Mouse (Mus musculus): ENCODE results near the gene Sun1. TPM values are rescaled to one million over a fixed set of nuclear protein-coding genes. Genes with fewer than 3 reads are reported as not detected.

The Sun1 gene
- polyA plus RNA-seq, 1 experiment from 2014 or later, result 46.2 TPM

GRCm38 (mm10) chr5:139271994-139272554 is 71.6 kb downstream of the Sun1 start:
- WGBS, result 40% methylated on average over 8 of the region's 8 CpGs
- Histone ChIP-seq H3K9me3 (ENCODE audit: control insufficient read depth, low read length) (no peaks in the 10 kb centered on the region), H3K4me1 (ENCODE audit: control insufficient read depth, insufficient read depth, low read length) (peaks cover 6% of the 10 kb centered on the region; the same call in 1 of the 2 replicates), H3K36me3 (ENCODE audit: control insufficient read depth, insufficient read depth, low read length) (peaks cover 13% of the 10 kb centered on the region), H3K27me3 (ENCODE audit: control insufficient read depth, insufficient read depth, low read length) (no peaks in the 10 kb centered on the region), H3K4me3 (ENCODE audit: low read depth, low read length) (no peak overlapping the region), H3K4me2 (ENCODE audit: low read depth, severe bottlenecking) (no peak overlapping the region), H3K9ac (ENCODE audit: low read length) (no peak overlapping the region), H3K27ac (replicated peaks; ENCODE audit: low read depth, low read length) (no peak overlapping the region)
- DNase-seq (ENCODE audit: low spot score), result no peak
- ATAC-seq (ENCODE audit: insufficient number of reproducible peaks, low FRiP score, low TSS enrichment, low read depth), result no peak

GRCm38 (mm10) chr5:139277287-139277686 is 76.8 kb downstream of the Sun1 start:
- DNase-seq (ENCODE audit: low spot score) (no peak), ATAC-seq (ENCODE audit: insufficient number of reproducible peaks, low FRiP score, low TSS enrichment, low read depth) (no peak)
- 79% methylated on average over 8 of the region's 8 CpGs for WGBS
- Histone ChIP-seq H3K4me3 (ENCODE audit: low read depth, low read length) (no peak overlapping the region), H3K9me3 (ENCODE audit: control insufficient read depth, low read length) (no peaks in the 10 kb centered on the region), H3K4me2 (ENCODE audit: low read depth, severe bottlenecking) (no peak overlapping the region), H3K36me3 (ENCODE audit: control insufficient read depth, insufficient read depth, low read length) (peaks cover 3% of the 10 kb centered on the region; the same call in 1 of the 2 replicates), H3K27ac (replicated peaks; ENCODE audit: low read depth, low read length) (no peak overlapping the region), H3K27me3 (ENCODE audit: control insufficient read depth, insufficient read depth, low read length) (no peaks in the 10 kb centered on the region), H3K4me1 (ENCODE audit: control insufficient read depth, insufficient read depth, low read length) (no peaks in the 10 kb centered on the region; the same call in 1 of the 2 replicates), H3K9ac (ENCODE audit: low read length) (no peak overlapping the region)

- no peaks in the 10 kb centered on the region for H3K9me3 ChIP-seq (ENCODE audit: control insufficient read depth, low read length)
- H3K36me3 ChIP-seq (ENCODE audit: control insufficient read depth, insufficient read depth, low read length), result peaks cover 3% of the 10 kb centered on the region; the same call in 1 of the 2 replicates
- 47% methylated on average over 10 of the region's 11 CpGs for WGBS
- H3K4me2 ChIP-seq (ENCODE audit: low read depth, severe bottlenecking), result no peak overlapping the region
- ATAC-seq (ENCODE audit: insufficient number of reproducible peaks, low FRiP score, low TSS enrichment, low read depth), result no peak
- H3K9ac ChIP-seq (ENCODE audit: low read length), result no peak overlapping the region
- no peaks in the 10 kb centered on the region for H3K4me1 ChIP-seq (ENCODE audit: control insufficient read depth, insufficient read depth, low read length)
- no peak overlapping the region for H3K27ac ChIP-seq (replicated peaks; ENCODE audit: low read depth, low read length)
- H3K4me3 ChIP-seq (ENCODE audit: low read depth, low read length), result no peak overlapping the region
- no peaks in the 10 kb centered on the region for H3K27me3 ChIP-seq (ENCODE audit: control insufficient read depth, insufficient read depth, low read length)
- no peak for DNase-seq (ENCODE audit: low spot score)
These were observed 81.1 kb downstream of the Sun1 start for GRCm38 (mm10) chr5:139281373-139282112.

- H3K36me3 ChIP-seq (ENCODE audit: control insufficient read depth, insufficient read depth, low read length), result peaks cover 3% of the 10 kb centered on the region; the same call in 1 of the 2 replicates
- no peak overlapping the region for H3K9ac ChIP-seq (ENCODE audit: low read length)
- ATAC-seq (ENCODE audit: insufficient number of reproducible peaks, low FRiP score, low TSS enrichment, low read depth), result 0 out of 2 replicates have a peak, but pooled peaks have one; percentile 52
- H3K4me2 ChIP-seq (ENCODE audit: low read depth, severe bottlenecking), result no peak overlapping the region
- no peaks in the 10 kb centered on the region for H3K4me1 ChIP-seq (ENCODE audit: control insufficient read depth, insufficient read depth, low read length)
- H3K9me3 ChIP-seq (ENCODE audit: control insufficient read depth, low read length), result no peaks in the 10 kb centered on the region
- peak; percentile 93 for DNase-seq (ENCODE audit: low spot score)
- H3K4me3 ChIP-seq (ENCODE audit: low read depth, low read length), result no peak overlapping the region
- 5% methylated on average over 15 of the region's 15 CpGs for WGBS
- H3K27ac ChIP-seq (replicated peaks; ENCODE audit: low read depth, low read length), result no peak overlapping the region
- no peaks in the 10 kb centered on the region for H3K27me3 ChIP-seq (ENCODE audit: control insufficient read depth, insufficient read depth, low read length)
These were observed 81.8 kb downstream of the Sun1 start for GRCm38 (mm10) chr5:139282191-139282590.

- no peaks in the 10 kb centered on the region for H3K9me3 ChIP-seq (ENCODE audit: control insufficient read depth, low read length)
- H3K9ac ChIP-seq (ENCODE audit: low read length), result no peak overlapping the region
- 94% methylated on average over 14 of the region's 14 CpGs for WGBS
- no peak overlapping the region for H3K4me3 ChIP-seq (ENCODE audit: low read depth, low read length)
- H3K4me1 ChIP-seq (ENCODE audit: control insufficient read depth, insufficient read depth, low read length), result no peaks in the 10 kb centered on the region
- no peak overlapping the region for H3K27ac ChIP-seq (replicated peaks; ENCODE audit: low read depth, low read length)
- DNase-seq (ENCODE audit: low spot score) (no peak), ATAC-seq (ENCODE audit: insufficient number of reproducible peaks, low FRiP score, low TSS enrichment, low read depth) (no peak)
- peaks cover 3% of the 10 kb centered on the region; the same call in 1 of the 2 replicates for H3K36me3 ChIP-seq (ENCODE audit: control insufficient read depth, insufficient read depth, low read length)
- H3K4me2 ChIP-seq (ENCODE audit: low read depth, severe bottlenecking), result no peak overlapping the region
- H3K27me3 ChIP-seq (ENCODE audit: control insufficient read depth, insufficient read depth, low read length), result no peaks in the 10 kb centered on the region
These were observed 83.2 kb downstream of the Sun1 start for GRCm38 (mm10) chr5:139283460-139284180.

- Histone ChIP-seq H3K9me3 (ENCODE audit: control insufficient read depth, low read length) (no peaks in the 10 kb centered on the region), H3K27ac (replicated peaks; ENCODE audit: low read depth, low read length) (no peak overlapping the region), H3K27me3 (ENCODE audit: control insufficient read depth, insufficient read depth, low read length) (no peaks in the 10 kb centered on the region), H3K36me3 (ENCODE audit: control insufficient read depth, insufficient read depth, low read length) (peaks cover 3% of the 10 kb centered on the region; the same call in 1 of the 2 replicates), H3K4me2 (ENCODE audit: low read depth, severe bottlenecking) (no peak overlapping the region), H3K4me1 (ENCODE audit: control insufficient read depth, insufficient read depth, low read length) (no peaks in the 10 kb centered on the region), H3K4me3 (ENCODE audit: low read depth, low read length) (no peak overlapping the region), H3K9ac (ENCODE audit: low read length) (no peak overlapping the region)
- ATAC-seq (ENCODE audit: insufficient number of reproducible peaks, low FRiP score, low TSS enrichment, low read depth) (no peak), DNase-seq (ENCODE audit: low spot score) (no peak)
- 64% methylated on average over 8 of the region's 8 CpGs for WGBS
These were observed 85.1 kb downstream of the Sun1 start for GRCm38 (mm10) chr5:139285383-139286067.

- DNase-seq (ENCODE audit: low spot score) (no peak), ATAC-seq (ENCODE audit: insufficient number of reproducible peaks, low FRiP score, low TSS enrichment, low read depth) (no peak)
- Histone ChIP-seq H3K36me3 (ENCODE audit: control insufficient read depth, insufficient read depth, low read length) (no peaks in the 10 kb centered on the region), H3K9ac (ENCODE audit: low read length) (no peak overlapping the region), H3K27ac (replicated peaks; ENCODE audit: low read depth, low read length) (no peak overlapping the region), H3K4me2 (ENCODE audit: low read depth, severe bottlenecking) (no peak overlapping the region), H3K4me3 (ENCODE audit: low read depth, low read length) (no peak overlapping the region), H3K4me1 (ENCODE audit: control insufficient read depth, insufficient read depth, low read length) (no peaks in the 10 kb centered on the region), H3K27me3 (ENCODE audit: control insufficient read depth, insufficient read depth, low read length) (no peaks in the 10 kb centered on the region), H3K9me3 (ENCODE audit: control insufficient read depth, low read length) (no peaks in the 10 kb centered on the region)
- 66% methylated on average over 14 of the region's 14 CpGs for WGBS
These were observed 85.9 kb downstream of the Sun1 start for GRCm38 (mm10) chr5:139286142-139286941.
